Mouse (Mus musculus): ENCODE data around the gene Akap1. TPM values are rescaled to one million over a fixed set of nuclear protein-coding genes. Genes with fewer than 3 reads are reported as not detected.

The Akap1 gene
- 18.8 and 20.6 TPM in 2 replicates for polyA plus RNA-seq (2014; fragmentation: Nextera tagmentation; extraction: Ambion mirVana)

DNA sequence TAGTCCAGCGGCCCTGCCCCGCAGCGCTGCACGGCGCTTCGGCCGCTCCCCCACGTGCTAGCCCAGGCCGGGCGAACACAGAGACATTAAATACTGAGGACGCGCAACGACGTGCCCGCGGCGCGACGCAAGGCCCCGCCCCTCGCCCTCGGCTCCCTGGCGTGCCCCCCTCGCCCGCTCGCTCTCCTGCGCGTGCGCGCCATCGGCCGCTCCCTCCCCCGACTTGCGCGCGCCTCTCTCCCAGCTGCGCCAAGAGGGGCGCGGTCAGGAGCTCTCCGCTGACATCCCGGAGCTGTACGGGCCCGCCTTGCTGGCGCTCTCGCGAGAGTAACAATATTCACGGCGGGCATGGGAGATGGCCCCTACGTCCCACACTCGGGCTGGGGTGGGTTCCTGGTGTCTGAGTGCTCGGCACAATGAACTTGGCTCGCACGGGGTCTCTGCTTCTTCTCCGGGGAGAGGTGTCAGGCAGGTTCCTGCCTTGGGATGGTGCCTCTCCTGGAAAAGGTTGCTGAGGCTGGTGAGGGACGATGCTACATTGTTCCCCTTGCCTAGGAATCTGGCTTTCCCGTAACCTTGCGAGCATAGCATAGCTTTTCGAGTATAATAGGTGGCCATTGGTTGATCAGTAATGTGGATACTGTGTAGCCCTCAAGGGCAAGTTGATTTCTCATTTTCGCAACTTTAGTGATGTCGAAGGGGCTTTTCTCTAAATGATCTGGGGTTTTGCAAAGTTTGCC is at the start of gene Akap1:
Akap1 (minus strand) TSS at position 129 of the 740 bp plus-strand sequence.
- Histone ChIP-seq H3K9me3 (ENCODE audit: low read depth, low read length) (no peaks in the 10 kb centered on the region), H3K4me3 (ENCODE audit: low read depth, low read length) (peak within 1 kb of the TSS; percentile 77), H3K27me3 (ENCODE audit: insufficient read depth, low read length) (no peaks in the 10 kb centered on the region), H3K36me3 (ENCODE audit: insufficient read depth) (no peaks in the 10 kb centered on the region), H3K4me2 (peak within 1 kb of the TSS; percentile 96), H3K9ac (peak within 1 kb of the TSS; percentile 76), H3K4me1 (ENCODE audit: insufficient read depth) (peaks cover 8% of the 10 kb centered on the region), H3K27ac (ENCODE audit: low read depth) (peak within 1 kb of the TSS; percentile 89)
- TF ChIP-seq CTCF (IDR thresholded peaks at IDR 0.05; ENCODE audit: low read depth) = no peak
- DNase-seq = peak; percentile 98
- 2% methylated on average over 58 of the region's 60 CpGs for WGBS
- ATAC-seq (ENCODE audit: insufficient read depth) = peak; percentile 99

DNA sequence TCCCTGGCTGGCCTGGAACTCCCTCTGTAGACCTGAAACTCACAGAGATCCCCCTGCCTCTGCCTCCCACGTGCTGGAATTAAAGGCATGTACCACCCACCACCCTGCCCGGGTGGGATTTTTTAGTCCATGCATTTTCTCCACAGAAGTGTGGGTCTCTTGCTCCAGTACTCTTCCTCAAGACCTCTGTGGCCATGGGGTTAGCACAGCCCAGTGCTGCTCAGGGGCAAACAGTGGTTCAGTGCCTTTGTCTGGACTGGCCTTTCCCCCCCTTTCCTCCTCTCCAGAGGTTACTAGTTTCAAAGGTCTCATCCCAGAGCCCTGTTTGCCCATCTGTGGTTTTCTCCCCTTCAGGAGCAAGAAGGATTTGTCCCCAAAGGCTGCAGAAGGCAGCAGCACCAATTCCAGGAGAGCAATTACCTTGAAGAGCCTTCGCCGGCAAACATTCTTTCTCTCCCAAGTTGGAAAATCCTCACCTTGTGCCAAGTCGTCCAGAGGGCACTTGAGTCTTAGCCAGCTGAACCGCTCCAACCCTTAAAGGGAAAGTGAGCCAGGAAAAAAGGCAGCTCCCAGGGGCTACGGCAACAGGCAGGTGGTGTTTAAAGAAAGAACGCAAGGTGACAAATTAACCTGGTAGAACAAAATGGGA is 45.1 kb upstream of the Akap1 start:
- Histone ChIP-seq H3K36me3 (ENCODE audit: insufficient read depth) (no peaks in the 10 kb centered on the region), H3K4me1 (ENCODE audit: insufficient read depth) (no peaks in the 10 kb centered on the region), H3K9me3 (ENCODE audit: low read depth, low read length) (no peaks in the 10 kb centered on the region), H3K9ac (no peak overlapping the region), H3K4me3 (ENCODE audit: low read depth, low read length) (no peak overlapping the region), H3K27ac (ENCODE audit: low read depth) (peak overlapping the region; percentile 59), H3K4me2 (no peak overlapping the region), H3K27me3 (ENCODE audit: insufficient read depth, low read length) (no peaks in the 10 kb centered on the region)
- DNase-seq = peak; percentile 71
- no peak for ATAC-seq (ENCODE audit: insufficient read depth)
- WGBS = 66% methylated on average over 8 of the region's 8 CpGs
- no peak for TF ChIP-seq CTCF (IDR thresholded peaks at IDR 0.05; ENCODE audit: low read depth)

DNA sequence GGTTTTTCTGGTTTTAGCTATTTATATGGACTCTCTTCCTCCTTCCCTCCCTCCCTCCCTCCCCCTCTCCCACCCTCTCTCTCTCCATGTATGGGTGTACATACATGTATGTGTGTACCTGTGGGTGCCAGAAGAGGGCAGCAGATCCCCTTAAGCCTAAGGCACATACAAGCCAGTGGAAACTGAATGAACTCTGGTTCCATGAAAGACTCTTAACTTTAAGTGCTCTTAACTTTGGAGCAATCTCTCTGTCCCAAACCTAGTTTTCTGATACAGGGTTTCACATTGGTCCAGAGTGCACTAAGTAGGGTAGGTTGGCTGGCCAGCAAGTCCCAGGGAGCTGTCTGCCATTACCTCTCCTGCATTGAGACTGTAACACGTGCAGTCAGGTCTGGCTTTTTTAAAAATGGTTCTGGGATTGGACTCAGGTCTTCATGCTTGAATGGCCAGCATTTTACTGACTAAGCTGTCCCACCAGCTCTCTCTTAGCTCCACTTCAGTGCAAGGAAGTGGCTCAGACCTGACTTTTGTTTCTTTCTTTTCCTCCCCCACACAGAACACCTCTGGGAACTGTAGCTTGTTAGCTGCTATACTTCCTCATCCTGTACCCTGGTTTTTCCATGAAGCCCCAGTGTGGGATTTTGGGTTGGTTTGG is 44.3 kb upstream of the Akap1 start:
- no peak overlapping the region for H3K27ac ChIP-seq (ENCODE audit: low read depth)
- peak; percentile 74 for TF ChIP-seq CTCF (IDR thresholded peaks at IDR 0.05; ENCODE audit: low read depth)
- H3K9me3 ChIP-seq (ENCODE audit: low read depth, low read length) = no peaks in the 10 kb centered on the region
- H3K36me3 ChIP-seq (ENCODE audit: insufficient read depth) = no peaks in the 10 kb centered on the region
- ATAC-seq (ENCODE audit: insufficient read depth) (peak; percentile 80; the same call in 1 of the 2 replicates), DNase-seq (peak; percentile 79)
- H3K4me2 ChIP-seq = no peak overlapping the region
- no peaks in the 10 kb centered on the region for H3K4me1 ChIP-seq (ENCODE audit: insufficient read depth)
- H3K4me3 ChIP-seq (ENCODE audit: low read depth, low read length) = no peak overlapping the region
- H3K27me3 ChIP-seq (ENCODE audit: insufficient read depth, low read length) = no peaks in the 10 kb centered on the region
- 95% methylated on average over 1 of the region's 1 CpGs for WGBS
- H3K9ac ChIP-seq = no peak overlapping the region

DNA sequence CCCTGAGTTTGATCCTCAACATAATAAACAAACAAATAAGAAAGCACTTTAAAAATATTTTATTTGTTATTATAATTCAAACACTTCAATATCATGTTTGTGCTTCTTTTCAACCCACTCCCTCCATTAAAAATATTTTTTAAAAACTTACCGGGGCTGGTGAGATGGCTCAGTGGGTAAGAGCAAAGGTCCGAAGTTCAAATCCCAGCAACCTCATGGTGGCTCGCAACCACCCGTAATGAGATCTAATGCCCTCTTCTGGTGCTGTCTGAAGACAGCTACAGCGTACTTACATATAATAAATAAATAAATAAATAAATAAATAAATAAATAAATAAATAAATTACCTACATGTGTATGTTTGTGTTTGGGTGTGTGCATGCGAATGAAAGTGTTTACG is 43.5 kb upstream of the Akap1 start:
- no peaks in the 10 kb centered on the region for H3K9me3 ChIP-seq (ENCODE audit: low read depth, low read length)
- WGBS = 92% methylated on average over 7 of the region's 7 CpGs
- H3K27ac ChIP-seq (ENCODE audit: low read depth) = no peak overlapping the region
- no peak overlapping the region for H3K9ac ChIP-seq
- ATAC-seq (ENCODE audit: insufficient read depth) (no peak), DNase-seq (no peak)
- no peaks in the 10 kb centered on the region for H3K4me1 ChIP-seq (ENCODE audit: insufficient read depth)
- H3K36me3 ChIP-seq (ENCODE audit: insufficient read depth) = no peaks in the 10 kb centered on the region
- no peak overlapping the region for H3K4me3 ChIP-seq (ENCODE audit: low read depth, low read length)
- H3K4me2 ChIP-seq = no peak overlapping the region
- TF ChIP-seq CTCF (IDR thresholded peaks at IDR 0.05; ENCODE audit: low read depth) = no peak
- no peaks in the 10 kb centered on the region for H3K27me3 ChIP-seq (ENCODE audit: insufficient read depth, low read length)

DNA sequence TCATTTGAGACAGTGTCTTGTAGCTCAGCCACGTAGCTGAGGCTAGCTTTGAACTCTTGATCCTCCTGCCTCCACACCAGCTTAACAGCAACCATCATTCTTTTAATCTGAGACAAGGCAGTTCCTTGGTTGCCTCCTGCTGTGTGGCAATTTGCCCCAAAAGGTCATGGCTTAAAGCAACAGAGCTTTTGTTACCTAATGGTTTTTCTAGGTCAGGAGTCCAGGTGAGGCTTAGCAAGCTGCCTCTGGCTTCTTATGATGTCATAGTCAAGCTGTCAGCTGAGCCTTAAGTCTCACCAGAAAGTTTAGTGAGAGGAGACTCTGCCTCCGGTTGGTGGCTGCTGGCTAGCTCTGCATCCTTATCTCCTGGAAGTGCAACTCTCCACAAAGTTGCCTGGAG is 41.2 kb upstream of the Akap1 start:
- no peak overlapping the region for H3K9ac ChIP-seq
- ATAC-seq (ENCODE audit: insufficient read depth) (no peak), DNase-seq (no peak)
- H3K27ac ChIP-seq (ENCODE audit: low read depth) = no peak overlapping the region
- no peak overlapping the region for H3K4me3 ChIP-seq (ENCODE audit: low read depth, low read length)
- H3K27me3 ChIP-seq (ENCODE audit: insufficient read depth, low read length) = no peaks in the 10 kb centered on the region
- no peaks in the 10 kb centered on the region for H3K36me3 ChIP-seq (ENCODE audit: insufficient read depth)
- H3K4me2 ChIP-seq = no peak overlapping the region
- no peak for TF ChIP-seq CTCF (IDR thresholded peaks at IDR 0.05; ENCODE audit: low read depth)
- H3K4me1 ChIP-seq (ENCODE audit: insufficient read depth) = peaks cover 3% of the 10 kb centered on the region; the same call in 1 of the 2 replicates
- H3K9me3 ChIP-seq (ENCODE audit: low read depth, low read length) = no peaks in the 10 kb centered on the region
- WGBS = 11% methylated on average over 2 of the region's 2 CpGs

DNA sequence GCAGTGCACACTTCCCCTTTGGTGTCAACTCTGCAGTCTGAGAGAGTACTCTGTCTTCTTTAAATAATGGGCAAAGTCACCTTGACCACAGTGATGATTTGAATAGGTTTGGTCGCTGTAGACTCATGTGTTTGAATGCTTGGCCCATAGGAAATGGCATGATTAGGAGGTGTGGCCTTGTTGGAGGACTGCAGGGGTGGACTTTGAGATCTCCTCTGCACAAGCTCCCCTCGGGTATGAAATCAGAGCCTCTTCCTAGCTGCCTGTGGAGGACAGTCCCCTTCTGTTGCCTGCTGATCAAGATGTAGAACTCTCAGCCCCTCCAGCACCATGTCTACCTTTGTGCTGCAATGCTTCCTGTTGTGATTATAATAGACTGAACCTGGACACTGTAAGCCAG is 39.7 kb upstream of the Akap1 start:
- ATAC-seq (ENCODE audit: insufficient read depth) = no peak
- no peak overlapping the region for H3K27ac ChIP-seq (ENCODE audit: low read depth)
- H3K4me2 ChIP-seq = no peak overlapping the region
- WGBS = 49% methylated on average over 2 of the region's 2 CpGs
- no peaks in the 10 kb centered on the region for H3K27me3 ChIP-seq (ENCODE audit: insufficient read depth, low read length)
- no peak overlapping the region for H3K9ac ChIP-seq
- no peak overlapping the region for H3K4me3 ChIP-seq (ENCODE audit: low read depth, low read length)
- H3K4me1 ChIP-seq (ENCODE audit: insufficient read depth) = peaks cover 3% of the 10 kb centered on the region; the same call in 1 of the 2 replicates
- DNase-seq = no peak
- no peaks in the 10 kb centered on the region for H3K36me3 ChIP-seq (ENCODE audit: insufficient read depth)
- TF ChIP-seq CTCF (IDR thresholded peaks at IDR 0.05; ENCODE audit: low read depth) = no peak
- H3K9me3 ChIP-seq (ENCODE audit: low read depth, low read length) = no peaks in the 10 kb centered on the region

DNA sequence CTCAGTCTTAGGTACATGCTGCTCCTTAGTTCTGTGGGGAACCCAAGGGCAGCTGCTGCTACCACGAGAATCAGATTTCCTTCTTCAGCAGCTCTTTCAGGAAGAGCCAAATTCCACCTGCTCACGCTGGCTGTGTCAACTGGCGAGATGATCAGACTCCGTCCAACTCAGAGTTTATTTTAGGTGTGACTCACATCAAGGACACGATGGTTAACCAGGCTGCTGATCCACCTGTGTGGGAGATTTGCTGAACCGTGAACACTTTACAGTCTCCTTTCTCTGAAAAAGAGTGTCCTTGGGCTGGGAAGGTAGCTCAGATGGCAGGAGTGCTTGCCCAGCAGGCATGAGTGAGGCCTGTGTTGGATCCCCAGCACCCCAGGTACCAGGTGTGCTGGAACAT is 38.4 kb upstream of the Akap1 start:
- ATAC-seq (ENCODE audit: insufficient read depth) (no peak), DNase-seq (no peak)
- no peaks in the 10 kb centered on the region for H3K27me3 ChIP-seq (ENCODE audit: insufficient read depth, low read length)
- no peak overlapping the region for H3K27ac ChIP-seq (ENCODE audit: low read depth)
- 73% methylated on average over 6 of the region's 6 CpGs for WGBS
- no peaks in the 10 kb centered on the region for H3K36me3 ChIP-seq (ENCODE audit: insufficient read depth)
- no peaks in the 10 kb centered on the region for H3K9me3 ChIP-seq (ENCODE audit: low read depth, low read length)
- no peak overlapping the region for H3K9ac ChIP-seq
- no peak for TF ChIP-seq CTCF (IDR thresholded peaks at IDR 0.05; ENCODE audit: low read depth)
- no peak overlapping the region for H3K4me3 ChIP-seq (ENCODE audit: low read depth, low read length)
- no peak overlapping the region for H3K4me2 ChIP-seq
- peaks cover 3% of the 10 kb centered on the region; the same call in 1 of the 2 replicates for H3K4me1 ChIP-seq (ENCODE audit: insufficient read depth)

All from lung, embryonic 14.5 days (tissue).